Mouse (Mus musculus) ES-E14 (cell line): ENCODE results near the gene Slc7a6os.

Source experiments
- CHD2 ChIP-seq: IDR thresholded peaks from 2 replicates; pipeline ENCODE4 v1.6.1; 2014; ENCODE audit warnings: mild to moderate bottlenecking, low read depth, low read length, inconsistent platforms
- MAFK ChIP-seq: IDR thresholded peaks from 2 replicates; pipeline ENCODE4 v1.6.1; 2014; ENCODE audit warnings: mild to moderate bottlenecking, low read depth, low read length, inconsistent platforms; ENCODE audit not compliant: insufficient read depth

DNA sequence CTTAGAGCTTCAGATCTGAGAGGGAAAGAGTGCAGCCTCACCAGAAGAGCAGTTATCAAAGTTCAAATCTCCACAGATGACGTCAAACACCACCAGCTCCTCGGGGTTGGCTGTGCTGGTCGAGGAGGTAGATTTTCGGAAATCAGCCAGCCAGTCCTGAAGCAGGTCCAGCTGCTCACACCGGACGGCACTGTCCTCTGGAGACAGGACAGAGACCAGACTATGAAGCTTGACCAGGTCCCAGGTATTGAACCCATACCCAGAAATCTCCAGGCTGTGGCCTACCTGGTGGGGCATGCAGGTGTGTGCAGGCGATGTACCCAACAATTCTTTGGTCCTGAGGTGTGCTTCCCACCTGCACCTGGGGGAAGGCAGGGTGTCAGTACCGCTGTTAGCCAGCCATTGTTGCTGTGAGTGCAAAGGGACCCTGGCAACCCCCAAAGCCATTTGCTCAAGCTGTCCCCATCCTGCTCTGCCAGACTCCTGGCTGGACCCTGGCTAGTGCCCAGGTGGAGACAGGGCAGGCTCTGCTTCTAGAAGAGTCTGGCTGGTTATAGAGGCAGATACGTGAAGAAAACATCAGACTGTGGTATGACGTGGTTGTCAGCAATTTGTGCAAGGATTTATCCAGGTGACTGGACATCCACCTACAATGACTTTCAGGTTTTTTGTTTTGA, 49.0 kb upstream of the Slc7a6os start:
- TF ChIP-seq CHD2 (no peak), MAFK (no peak)
